Mouse (Mus musculus) MN1 (cell line): ENCODE data around the gene Reps1.
A peak's percentile ranks its signal among the peaks of the same experiment; 100 is the strongest.
"Not testable (repeated sequence)": the region's sequence is repeated elsewhere in the genome, so short reads cannot be mapped to it uniquely, and the experiment has no call there.

Source experiments
- DNase-seq: peaks from one replicate; pipeline ENCODE4 v3.0.0-alpha.2; 2016; ENCODE audit warnings: low spot score

Gene Reps1

DNA sequence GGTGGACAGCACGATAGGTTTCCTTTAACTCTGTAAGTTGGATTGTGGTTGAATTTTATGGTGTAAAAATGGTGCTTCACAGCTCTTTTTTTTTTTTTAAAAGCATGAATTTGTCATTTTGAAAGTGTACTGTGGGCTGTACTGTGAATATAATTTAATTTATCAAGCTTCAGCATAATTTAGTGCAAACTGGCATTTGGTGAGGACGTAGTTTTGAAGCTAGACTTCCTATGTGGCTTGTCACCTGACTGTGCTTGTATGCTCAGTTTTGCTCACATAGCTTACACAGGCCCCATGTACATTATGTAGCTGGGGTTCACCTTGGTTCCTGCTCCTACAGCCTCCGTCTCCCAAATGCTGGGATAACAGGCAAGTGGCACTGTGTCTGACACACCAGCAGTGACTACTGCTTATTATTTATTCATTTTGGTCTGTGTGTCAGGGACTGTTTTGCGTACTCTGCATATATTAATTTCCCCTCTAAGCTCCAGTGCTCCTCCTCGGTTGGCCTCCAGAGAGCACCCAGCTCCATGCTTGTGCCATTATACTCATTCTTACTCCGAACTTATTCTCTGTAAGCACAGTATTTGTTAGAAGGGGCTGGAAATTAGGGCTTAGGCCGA lies 9.1 kb downstream of the Reps1 start:
- no peak for DNase-seq

GRCm38 (mm10) chr10:18066031-18066439 lies 10.4 kb downstream of the Reps1 start:
- no peak for DNase-seq

GRCm38 (mm10) chr10:18067761-18068446 lies 12.2 kb downstream of the Reps1 start:
- peak; percentile 62 for DNase-seq

- DNase-seq = no peak
Measured at GRCm38 (mm10) chr10:18068880-18069279, 13.2 kb downstream of the Reps1 start.

DNA sequence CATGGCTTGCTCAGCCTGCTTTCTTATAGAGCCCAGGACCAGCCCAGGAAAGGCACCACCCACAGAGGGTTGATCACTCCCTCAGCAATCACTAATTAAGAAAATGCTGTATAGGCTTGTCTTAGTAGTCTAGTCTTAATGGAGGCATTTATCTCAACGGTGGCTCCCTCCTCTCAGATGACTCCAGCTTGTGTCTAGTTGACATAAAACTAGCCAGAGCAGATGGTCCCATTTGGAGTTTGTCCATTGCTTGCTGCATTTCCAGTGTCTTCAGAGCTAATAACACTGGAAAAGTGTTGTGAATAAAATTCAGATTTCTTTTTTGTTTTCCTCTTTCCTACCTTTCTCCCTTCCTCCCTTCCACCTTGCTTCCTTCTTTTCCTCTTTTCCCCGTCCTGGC lies 13.9 kb downstream of the Reps1 start:
- DNase-seq = no peak

DNA sequence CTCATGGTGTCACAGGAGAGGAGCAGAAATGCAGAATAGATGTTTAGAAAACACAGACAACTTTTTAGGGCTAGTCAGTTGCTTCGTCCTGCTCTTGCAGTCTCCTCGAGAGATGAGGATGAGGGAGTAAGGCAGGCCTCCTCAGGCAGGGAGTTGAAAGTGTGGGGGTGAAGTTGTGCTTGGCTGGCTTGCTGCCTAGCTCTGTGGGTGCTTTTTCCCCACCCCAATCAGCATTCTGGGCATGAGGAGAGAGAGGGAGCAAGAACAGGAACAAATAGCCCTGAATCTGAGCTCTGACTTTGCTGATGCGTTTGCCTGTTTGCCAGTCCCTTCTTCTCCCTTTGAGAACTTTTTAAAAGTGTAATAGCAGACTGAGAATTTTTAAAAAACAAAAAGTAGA lies 14.5 kb downstream of the Reps1 start:
- DNase-seq = no peak

DNA sequence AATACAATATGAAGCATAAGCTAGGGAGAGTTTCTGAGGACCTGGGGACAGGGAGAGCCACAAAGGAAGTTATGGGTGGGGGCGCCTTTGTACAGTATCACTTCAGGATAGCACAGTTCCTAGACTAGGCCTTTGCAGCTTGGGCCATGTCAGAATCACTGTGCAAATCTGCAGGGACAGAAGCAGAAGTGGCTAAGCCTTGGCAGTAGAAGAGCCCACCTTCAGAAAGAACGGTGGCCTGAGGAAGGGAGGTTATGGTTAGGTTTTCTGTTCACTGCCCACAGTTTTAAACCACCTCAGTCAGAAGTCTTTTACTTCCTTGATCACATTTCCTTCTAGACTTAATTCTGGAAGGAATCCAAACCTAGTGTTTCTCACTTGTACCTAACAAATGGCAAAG lies 15.0 kb downstream of the Reps1 start:
- DNase-seq = no peak

GRCm38 (mm10) chr10:18072871-18073270 lies 17.2 kb downstream of the Reps1 start:
- DNase-seq = no peak

- DNase-seq = no peak
Measured at GRCm38 (mm10) chr10:18074383-18075075, 18.9 kb downstream of the Reps1 start.

DNA sequence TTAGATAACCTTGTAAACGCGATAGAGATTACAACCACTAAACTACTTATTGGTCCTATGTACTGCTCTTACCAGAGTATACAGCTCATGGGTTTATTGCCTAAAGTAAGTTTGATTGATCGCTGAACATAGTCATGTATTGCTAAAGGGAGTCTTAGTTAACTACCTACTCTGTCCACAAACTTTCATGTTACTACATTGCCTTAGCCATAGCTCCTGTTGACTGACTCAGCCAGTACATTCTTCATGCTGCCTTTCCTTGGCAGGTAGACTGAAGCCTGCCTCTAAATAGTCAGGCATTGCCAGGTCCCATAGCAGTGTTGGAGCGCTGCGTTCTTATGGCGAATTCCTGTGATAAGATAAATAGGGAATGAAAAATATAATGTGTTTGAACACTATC lies 20.2 kb downstream of the Reps1 start:
- DNase-seq = no peak

- peak; percentile 32 for DNase-seq
Measured at GRCm38 (mm10) chr10:18081536-18081935, 25.9 kb downstream of the Reps1 start.

DNA sequence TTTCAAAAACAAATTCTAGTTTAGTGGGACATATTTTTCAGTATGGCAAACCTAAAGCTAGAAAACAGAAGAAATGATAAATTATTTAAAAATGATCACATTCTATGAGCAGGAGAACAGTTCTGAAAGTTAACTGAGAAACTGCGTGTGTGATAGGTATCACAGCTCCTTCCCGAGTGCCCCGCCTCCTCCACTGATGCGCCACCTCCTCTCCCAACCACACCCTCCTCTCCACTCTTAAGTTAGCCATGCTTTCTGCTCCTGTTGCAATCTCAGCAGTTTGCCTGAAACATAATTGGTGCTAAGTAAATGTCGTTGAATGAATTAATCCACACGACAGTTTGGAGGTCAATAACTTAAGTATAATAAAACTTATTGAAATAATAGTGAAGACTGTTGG lies 27.1 kb downstream of the Reps1 start:
- no peak for DNase-seq

DNA sequence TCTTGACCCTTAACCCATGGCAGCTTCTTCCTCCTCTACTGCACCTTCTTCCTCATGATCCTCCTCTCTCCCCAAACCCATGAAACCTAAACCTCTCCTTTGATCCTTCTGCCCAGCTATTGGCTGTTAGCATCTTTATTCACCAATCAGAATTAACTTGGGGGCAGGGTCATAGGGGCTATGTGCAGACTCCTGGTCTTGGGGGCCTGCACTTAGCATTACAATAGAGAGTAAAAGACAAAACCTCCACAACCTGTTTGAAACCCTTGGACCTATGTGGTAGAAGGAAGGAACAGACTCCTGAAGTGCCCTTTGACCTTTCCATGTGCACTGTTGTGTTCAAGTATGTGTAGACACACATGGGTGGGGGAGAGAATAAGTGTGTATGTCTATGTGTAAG lies 35.0 kb downstream of the Reps1 start:
- DNase-seq = no peak

DNA sequence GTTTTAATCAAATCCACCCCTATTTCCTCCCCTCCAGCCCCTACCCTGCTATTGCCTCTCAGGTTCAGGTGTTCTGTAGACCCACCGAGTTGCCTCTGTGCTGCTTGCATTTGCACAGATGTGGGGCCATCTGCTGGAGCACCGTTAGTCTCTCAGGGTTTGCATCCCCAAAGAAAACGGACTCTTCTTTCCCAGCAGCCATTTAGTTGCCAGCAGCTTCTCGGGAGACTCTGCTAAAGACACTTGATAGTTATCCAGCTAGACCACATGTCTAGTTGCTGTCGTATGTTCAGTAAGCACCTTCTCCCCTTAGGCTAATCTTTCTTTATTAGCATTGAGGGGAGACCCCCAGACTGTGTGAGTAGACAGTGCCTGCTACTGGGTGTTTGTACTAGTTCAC lies 46.5 kb downstream of the Reps1 start:
- no peak for DNase-seq

- DNase-seq = peak; percentile 47
Measured at GRCm38 (mm10) chr10:18107471-18107870, 51.8 kb downstream of the Reps1 start.

DNA sequence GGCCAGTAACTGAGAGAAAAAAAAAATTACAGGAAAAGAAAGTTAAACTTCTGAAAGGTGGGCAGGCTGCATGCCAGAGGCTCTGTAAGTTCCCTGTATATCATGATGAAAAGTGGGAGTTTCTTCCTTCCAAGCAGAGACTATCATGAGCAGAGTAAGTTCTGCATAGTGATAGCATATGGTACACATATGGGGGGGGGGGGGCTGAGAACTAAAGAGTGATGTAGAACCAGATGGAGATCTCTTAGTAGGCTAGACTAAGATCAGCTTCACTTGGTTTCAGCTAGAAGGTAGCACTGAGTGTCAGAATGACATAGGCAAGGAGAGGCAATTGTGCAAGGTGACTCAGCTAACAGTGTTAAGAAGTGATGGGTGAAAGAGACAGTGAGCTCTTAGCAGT lies 55.3 kb downstream of the Reps1 start:
- no peak for DNase-seq

GRCm38 (mm10) chr10:18113473-18114093 lies 57.9 kb downstream of the Reps1 start:
- no peak for DNase-seq

GRCm38 (mm10) chr10:18118336-18118735 lies 62.7 kb downstream of the Reps1 start:
- DNase-seq = no peak

DNA sequence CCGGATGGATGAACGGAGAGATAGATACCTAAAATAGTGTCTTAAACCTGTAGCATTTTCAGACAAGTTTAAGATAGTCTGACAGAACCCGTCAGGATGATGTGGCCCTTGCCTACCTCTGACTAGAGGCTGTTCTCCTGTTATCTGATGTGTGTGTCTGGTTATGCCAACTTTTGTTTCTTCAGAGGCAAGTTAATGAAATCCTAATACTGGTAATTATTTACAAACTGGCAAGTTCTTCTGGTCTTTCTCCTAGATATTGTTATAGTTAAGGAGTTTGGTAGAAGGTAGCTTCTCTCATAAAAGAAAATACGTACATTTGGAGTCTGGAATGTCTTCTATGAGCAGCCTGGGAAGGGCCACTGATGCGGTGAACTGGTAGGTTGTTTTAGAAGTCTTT lies 74.6 kb downstream of the Reps1 start:
- DNase-seq = no peak

DNA sequence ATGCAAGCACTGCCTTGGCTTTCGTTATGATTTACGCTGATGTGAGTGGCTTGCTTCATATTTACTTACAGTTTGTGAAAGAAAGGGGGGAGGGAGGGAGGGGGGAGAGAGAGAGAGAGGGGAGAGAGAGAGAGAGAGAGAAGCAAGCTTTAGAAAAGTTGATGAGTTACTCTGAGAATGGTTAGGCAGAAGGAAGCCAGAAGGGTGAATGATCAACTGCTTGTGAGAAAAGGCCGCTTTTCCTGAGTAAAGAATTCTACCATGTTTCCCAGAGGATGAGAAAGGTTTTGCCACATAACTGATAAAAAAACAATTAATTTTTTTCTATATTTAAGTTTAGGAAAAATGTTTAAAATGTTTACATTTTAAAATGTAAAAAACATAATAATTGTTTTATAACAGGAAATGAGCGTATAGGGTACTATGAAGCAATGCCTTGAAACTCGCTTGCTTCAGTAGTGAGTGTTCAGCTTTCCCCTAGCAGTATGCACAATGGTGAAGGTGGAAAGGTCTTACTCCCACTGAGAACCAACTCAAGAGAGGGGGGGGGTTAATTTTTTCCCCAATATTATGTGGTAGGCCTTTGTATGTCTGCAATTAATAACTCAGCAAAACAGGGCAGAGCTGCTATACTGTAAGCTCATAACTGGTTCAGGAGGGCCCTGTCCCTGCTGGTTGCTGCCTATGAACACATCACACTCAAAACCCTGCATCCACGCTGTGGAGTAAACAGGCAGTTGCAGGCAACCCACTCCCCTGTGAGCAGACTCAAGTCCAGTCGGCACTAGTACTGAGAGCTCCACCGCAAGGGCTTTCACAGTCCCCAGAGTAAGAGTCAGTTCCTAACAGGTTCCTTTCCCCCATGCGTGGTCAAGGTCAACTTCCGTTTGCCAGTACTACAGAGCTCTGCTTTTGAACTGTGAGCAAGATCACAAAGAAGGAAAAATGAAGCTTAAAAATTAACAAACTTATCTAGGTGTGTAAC lies 76.3 kb downstream of the Reps1 start:
- DNase-seq = no peak

DNA sequence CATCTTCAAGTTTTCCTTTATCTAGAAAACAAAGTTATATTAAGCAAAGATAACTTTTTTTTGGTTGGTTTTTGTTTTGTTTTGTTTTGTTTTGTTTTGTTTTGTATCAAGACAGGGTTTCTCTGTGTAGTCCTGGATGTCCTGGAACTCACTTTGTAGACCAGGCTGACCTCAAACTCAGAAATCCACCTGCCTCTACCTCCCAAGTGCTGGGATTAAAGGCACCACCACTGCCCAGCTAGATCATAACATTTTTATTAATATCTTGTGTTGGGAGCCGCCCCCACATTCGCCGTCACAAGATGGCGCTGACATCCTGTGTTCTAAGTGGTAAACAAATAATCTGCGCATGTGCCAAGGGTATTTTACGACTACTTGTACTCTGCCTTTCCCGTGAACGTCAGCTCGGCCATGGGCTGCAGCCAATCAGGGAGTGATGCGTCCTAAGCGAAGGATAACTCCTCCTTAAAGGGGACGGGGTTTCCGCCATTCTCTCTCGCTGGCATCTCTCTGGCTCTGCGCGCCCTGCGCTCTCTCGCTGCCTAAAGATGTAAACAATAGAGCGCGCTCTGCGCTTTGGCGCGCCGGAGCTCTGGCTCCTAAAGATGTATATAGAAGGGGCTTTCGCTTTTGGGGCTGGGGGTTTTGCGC lies 83.3 kb downstream of the Reps1 start:
- not testable (repeated sequence) for DNase-seq
